Mouse (Mus musculus): ENCODE data around the gene Mast1.

- TF ChIP-seq CTCF (IDR thresholded peaks at IDR 0.05; ENCODE audit: low read depth, low read length) (no peak), POLR2A (IDR thresholded peaks at IDR 0.05; ENCODE audit: borderline replicate concordance, low read depth, low read length) (no peak)
These were observed 1.7 kb downstream of the Mast1 start for GRCm38 (mm10) chr8:84935489-84935888.
